Mouse (Mus musculus) kidney, embryonic 14.5 days (tissue): ENCODE results near the gene Dennd1a. TPM values are rescaled to one million over a fixed set of nuclear protein-coding genes. Genes with fewer than 3 reads are reported as not detected.

Experiments
- ATAC-seq: fragments of 200-750 bp; cut with Nextera tagmentation; 2 replicates; pipeline ENCODE4 v1.8.0; 2017; ENCODE audit warnings: moderate number of reproducible peaks, mild to moderate bottlenecking, moderate TSS enrichment, moderate library complexity; ENCODE audit not compliant: low FRiP score, low TSS enrichment
- H3K27ac ChIP-seq: fragments of 300-500 bp; sonication (generic); 2 replicates; pipeline ENCODE4 v1.5.1; 2014; ENCODE audit warnings: low read depth, mild to moderate bottlenecking, low read length, moderate library complexity, mixed read lengths
- H3K27me3 ChIP-seq: fragments of 300-500 bp; sonication (generic); 2 replicates; pipeline ENCODE4 v1.6.1; 2014; ENCODE audit warnings: mild to moderate bottlenecking, low read length; ENCODE audit not compliant: control insufficient read depth, insufficient read depth
- H3K36me3 ChIP-seq: fragments of 300-500 bp; sonication (generic); 2 replicates; pipeline ENCODE4 v1.6.1; 2014; ENCODE audit warnings: low read length, mixed read lengths; ENCODE audit not compliant: control insufficient read depth, insufficient read depth
- H3K4me1 ChIP-seq: fragments of 300-500 bp; sonication (generic); 2 replicates; pipeline ENCODE4 v1.6.1; 2014; ENCODE audit warnings: low read length, mixed read lengths; ENCODE audit not compliant: control insufficient read depth, insufficient read depth
- H3K4me2 ChIP-seq: fragments of 300-500 bp; sonication (generic); replicated peaks from 2 replicates; pipeline ENCODE4 v1.6.1; 2014; ENCODE audit warnings: low read depth, mild to moderate bottlenecking, low read length
- H3K4me3 ChIP-seq: fragments of 300-500 bp; sonication (generic); 2 replicates; pipeline ENCODE4 v1.5.1; 2014; ENCODE audit warnings: mild to moderate bottlenecking, low read length
- H3K9ac ChIP-seq: fragments of 300-500 bp; sonication (generic); 2 replicates; pipeline ENCODE4 v1.6.1; 2014; ENCODE audit warnings: low read depth, mild to moderate bottlenecking, low read length, moderate library complexity
- H3K9me3 ChIP-seq: fragments of 300-500 bp; sonication (generic); 2 replicates; pipeline ENCODE4 v1.6.1; 2016; ENCODE audit warnings: low read length; ENCODE audit not compliant: control insufficient read depth
- whole genome bisulfite sequencing: fragments of 180-500 bp; shearing (Covaris S2); extraction: QIAGEN DNeasy Blood & Tissue Kit; methylation state at CpG from one replicate; pipeline ENCODE4 v1.1.7; 2014; 5-methylcytosine and 5-hydroxymethylcytosine counted together
- polyA plus RNA-seq: library from polyadenylated mRNA; unstranded; fragments of >200 nt; fragmentation: Nextera tagmentation; extraction: Ambion mirVana; gene quantifications from 2 replicates; pipeline ENCODE4 v1.2.1, GENCODE M21; 2014

Dennd1a gene
- polyA plus RNA-seq, 1 experiment from 2014 or later, result 12.6 TPM

DNA sequence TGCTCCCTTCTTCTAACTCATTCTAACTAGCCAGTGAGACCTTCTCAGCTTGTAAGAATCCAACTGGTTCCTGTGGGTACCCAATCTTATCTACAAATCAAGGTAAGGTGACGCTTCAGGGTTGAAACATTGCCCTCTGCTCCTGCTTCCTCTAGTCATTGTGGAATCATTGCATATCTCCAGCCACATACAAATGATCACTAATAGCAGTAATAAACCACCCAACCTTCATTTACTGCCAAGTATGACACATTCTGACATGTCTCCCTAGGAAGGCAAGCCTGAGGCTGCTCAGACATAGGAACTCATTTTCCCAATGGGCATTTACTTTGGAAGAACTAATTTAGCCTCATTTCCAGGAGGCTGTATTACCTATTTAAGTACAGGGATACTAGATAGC lies 18.0 kb upstream of the Dennd1a start:
- Histone ChIP-seq H3K4me2 (no peak overlapping the region), H3K4me3 (no peak overlapping the region), H3K27ac (no peak overlapping the region), H3K9me3 (no peaks in the 10 kb centered on the region), H3K9ac (no peak overlapping the region), H3K4me1 (no peaks in the 10 kb centered on the region), H3K27me3 (no peaks in the 10 kb centered on the region), H3K36me3 (no peaks in the 10 kb centered on the region)
- 71% methylated on average over 1 of the region's 1 CpGs for WGBS
- ATAC-seq, result no peak

DNA sequence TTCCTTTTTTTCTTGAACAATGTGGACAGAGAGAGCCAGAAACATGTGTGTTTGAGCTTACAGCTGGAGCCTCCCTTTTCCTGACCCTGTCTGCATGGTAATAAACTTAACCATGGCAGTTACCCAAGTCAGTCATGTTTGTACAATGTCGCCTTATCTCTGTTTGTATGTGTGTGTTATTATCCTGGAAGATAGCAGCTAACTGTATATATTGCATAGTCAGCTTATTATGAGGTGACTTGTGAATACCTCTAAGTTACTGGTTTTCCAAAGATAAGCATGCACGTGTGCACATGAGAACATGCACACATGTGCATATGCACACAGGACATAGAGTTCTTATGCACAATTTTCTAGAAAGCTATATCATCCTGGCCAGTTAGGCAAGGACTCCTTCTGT lies 13.8 kb upstream of the Dennd1a start:
- H3K27ac ChIP-seq, result no peak overlapping the region
- no peaks in the 10 kb centered on the region for H3K27me3 ChIP-seq
- WGBS, result 63% methylated on average over 2 of the region's 2 CpGs
- no peak overlapping the region for H3K4me3 ChIP-seq
- H3K4me2 ChIP-seq, result no peak overlapping the region
- H3K9ac ChIP-seq, result no peak overlapping the region
- H3K36me3 ChIP-seq, result no peaks in the 10 kb centered on the region
- H3K9me3 ChIP-seq, result no peaks in the 10 kb centered on the region
- ATAC-seq, result no peak
- H3K4me1 ChIP-seq, result no peaks in the 10 kb centered on the region

DNA sequence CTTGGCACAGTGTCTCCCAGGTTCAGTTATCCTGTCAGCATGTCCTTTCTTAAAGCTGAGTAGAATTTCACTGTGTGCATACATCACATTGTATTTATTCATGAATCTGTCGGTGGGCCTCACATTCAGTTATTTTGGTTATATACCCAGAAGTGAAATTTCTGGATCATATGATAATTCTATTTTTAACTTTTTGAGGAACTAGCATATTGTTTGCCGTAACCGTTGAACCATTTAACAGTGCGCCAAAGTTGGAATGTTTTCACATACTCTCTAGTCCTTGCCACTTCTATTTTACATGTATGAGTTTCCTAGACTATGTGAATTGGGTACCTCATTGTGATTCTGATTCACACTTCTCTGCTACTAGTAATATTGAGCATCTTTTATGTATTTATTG lies 8.7 kb upstream of the Dennd1a start:
- Histone ChIP-seq H3K9ac (no peak overlapping the region), H3K27ac (no peak overlapping the region), H3K4me2 (no peak overlapping the region), H3K36me3 (no peaks in the 10 kb centered on the region), H3K4me1 (no peaks in the 10 kb centered on the region), H3K9me3 (no peaks in the 10 kb centered on the region), H3K27me3 (no peaks in the 10 kb centered on the region), H3K4me3 (no peak overlapping the region)
- no peak for ATAC-seq
- WGBS, result 92% methylated on average over 4 of the region's 4 CpGs

DNA sequence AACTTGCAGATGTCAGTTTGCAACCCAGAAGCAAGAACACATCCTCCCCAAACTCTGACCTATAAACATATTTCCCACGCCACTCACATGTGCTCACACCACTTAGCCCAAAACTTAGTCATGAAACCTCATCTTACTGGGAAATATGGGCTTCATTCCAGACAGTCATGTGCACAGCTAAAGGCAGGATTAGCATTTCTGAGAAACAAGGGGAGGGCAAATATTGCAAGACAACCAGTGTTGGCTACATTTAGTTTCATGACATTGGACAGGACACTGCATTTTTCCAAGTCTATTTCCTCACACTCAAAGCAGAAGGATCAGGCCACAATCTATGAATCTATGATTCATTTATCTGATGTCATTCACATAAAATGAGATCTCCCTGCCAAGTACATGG lies 4.3 kb upstream of the Dennd1a start:
- Histone ChIP-seq H3K27ac (no peak overlapping the region), H3K36me3 (no peaks in the 10 kb centered on the region), H3K9ac (no peak overlapping the region), H3K4me2 (no peak overlapping the region), H3K27me3 (no peaks in the 10 kb centered on the region), H3K9me3 (no peaks in the 10 kb centered on the region), H3K4me3 (no peak overlapping the region), H3K4me1 (no peaks in the 10 kb centered on the region)
- ATAC-seq, result no peak
- 91% methylated on average over 1 of the region's 1 CpGs for WGBS

DNA sequence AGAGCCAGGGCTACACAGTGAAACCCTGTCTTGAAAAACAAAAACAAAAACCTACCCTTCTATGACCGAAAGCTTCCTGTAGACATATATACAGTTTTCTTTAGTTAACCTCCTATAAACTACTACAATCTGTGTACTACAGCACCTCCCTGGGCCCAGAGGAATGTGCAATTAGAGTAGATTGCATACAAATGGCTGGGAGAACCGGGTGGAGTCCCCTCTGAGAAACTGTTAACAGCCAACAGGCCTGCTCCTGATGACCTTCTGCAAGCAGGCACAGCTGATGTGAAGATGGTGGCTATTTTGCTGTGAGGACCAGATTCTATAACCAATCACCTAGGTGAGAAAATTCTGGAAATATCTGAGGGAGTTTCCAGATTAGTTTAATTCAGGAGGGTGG lies 1.0 kb upstream of the Dennd1a start:
- Histone ChIP-seq H3K36me3 (no peaks in the 10 kb centered on the region), H3K4me1 (0 out of 2 replicates have a peak, but pooled peaks cover 9% of the 10 kb centered on the region), H3K9me3 (no peaks in the 10 kb centered on the region), H3K27me3 (no peaks in the 10 kb centered on the region), H3K4me2 (no peak overlapping the region), H3K9ac (no peak overlapping the region), H3K4me3 (no peak overlapping the region), H3K27ac (no peak overlapping the region)
- 36% methylated on average over 2 of the region's 2 CpGs for WGBS
- ATAC-seq, result no peak

DNA sequence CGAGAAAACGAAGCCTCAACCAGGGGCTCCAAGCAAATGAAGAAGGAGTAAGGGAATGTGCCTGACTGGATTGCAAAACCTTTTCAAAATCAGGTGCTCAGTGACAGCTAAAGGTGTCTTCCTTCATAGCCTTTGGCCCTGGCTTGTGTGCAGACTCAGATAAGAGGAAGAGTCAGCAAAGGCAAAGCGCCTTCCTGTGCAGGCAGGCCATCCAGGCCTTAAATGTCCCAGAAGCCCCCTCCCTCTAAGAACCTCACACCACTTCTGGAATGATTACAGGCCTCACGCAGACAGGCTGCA lies 807 bp downstream of the Dennd1a start:
- Histone ChIP-seq H3K27me3 (no peaks in the 10 kb centered on the region), H3K4me3 (peak overlapping the region; percentile 83), H3K27ac (peak overlapping the region; percentile 90; the same call in 1 of the 2 replicates), H3K36me3 (no peaks in the 10 kb centered on the region), H3K9ac (peak overlapping the region; percentile 86), H3K9me3 (no peaks in the 10 kb centered on the region), H3K4me2 (peak overlapping the region; percentile 68), H3K4me1 (0 out of 2 replicates have a peak, but pooled peaks cover 9% of the 10 kb centered on the region)
- ATAC-seq, result no peak
- WGBS, result 5% methylated on average over 4 of the region's 4 CpGs

DNA sequence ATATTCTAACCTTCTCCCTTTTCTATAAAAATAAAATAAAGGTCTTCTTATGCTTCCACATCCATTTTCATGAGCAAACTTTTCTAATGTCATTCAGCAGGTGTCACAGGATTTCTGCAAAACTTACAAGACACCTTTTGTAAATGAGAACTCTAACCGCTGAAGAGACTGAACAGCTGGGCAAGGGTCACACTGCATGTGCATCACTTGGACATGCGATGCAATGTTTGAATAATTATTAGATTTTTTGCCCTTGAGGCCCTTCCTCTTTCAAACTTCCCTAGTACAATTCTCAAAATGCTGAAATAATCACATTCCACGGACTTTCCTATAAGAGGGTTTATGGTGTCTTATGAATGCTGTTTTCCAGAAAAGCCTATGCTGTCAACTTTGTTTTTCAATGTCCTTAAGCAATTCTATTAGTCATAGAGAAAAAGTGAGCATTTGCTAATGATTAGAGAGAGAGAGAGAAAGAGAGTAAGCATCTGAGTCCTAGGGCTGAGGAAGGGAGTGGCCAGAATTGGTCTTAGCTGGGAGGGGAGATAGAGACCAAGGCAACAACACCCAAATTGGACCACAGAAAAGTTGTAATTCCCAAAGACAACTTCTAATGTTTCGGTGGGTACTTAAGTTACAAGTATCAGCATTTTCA lies 1.3 kb downstream of the Dennd1a start:
- no peaks in the 10 kb centered on the region for H3K36me3 ChIP-seq
- H3K9me3 ChIP-seq, result no peaks in the 10 kb centered on the region
- 0 out of 2 replicates have a peak, but pooled peaks cover 9% of the 10 kb centered on the region for H3K4me1 ChIP-seq
- ATAC-seq, result no peak
- WGBS, result 73% methylated on average over 4 of the region's 4 CpGs
- peak overlapping the region; percentile 83 for H3K4me3 ChIP-seq
- no peaks in the 10 kb centered on the region for H3K27me3 ChIP-seq
- H3K27ac ChIP-seq, result no peak overlapping the region; the same call in 1 of the 2 replicates
- peak overlapping the region; percentile 68 for H3K4me2 ChIP-seq
- peak overlapping the region; percentile 86; the same call in 1 of the 2 replicates for H3K9ac ChIP-seq

DNA sequence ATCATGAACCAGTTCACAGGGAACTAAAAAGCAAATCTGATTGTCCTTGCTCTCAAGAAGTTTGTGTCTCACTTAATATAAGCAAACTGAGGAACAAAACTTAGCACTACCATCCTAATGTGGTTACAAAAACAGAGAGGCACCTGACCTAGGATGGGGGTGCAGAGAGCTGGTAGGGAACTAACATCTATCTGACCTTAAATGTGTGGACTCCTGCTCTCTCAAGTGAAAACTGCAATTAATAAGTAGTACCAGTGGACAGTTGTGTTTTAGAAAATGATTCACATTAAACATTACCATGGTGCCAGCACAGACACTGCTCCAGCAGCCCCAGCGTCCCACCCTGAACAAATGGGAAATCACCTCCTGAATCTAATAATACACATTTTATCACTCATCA lies 3.2 kb downstream of the Dennd1a start:
- no peaks in the 10 kb centered on the region for H3K27me3 ChIP-seq
- no peaks in the 10 kb centered on the region for H3K36me3 ChIP-seq
- WGBS, result 78% methylated on average over 1 of the region's 1 CpGs
- H3K27ac ChIP-seq, result no peak overlapping the region
- H3K4me2 ChIP-seq, result no peak overlapping the region
- 0 out of 2 replicates have a peak, but pooled peaks cover 9% of the 10 kb centered on the region for H3K4me1 ChIP-seq
- no peak for ATAC-seq
- H3K4me3 ChIP-seq, result no peak overlapping the region
- H3K9me3 ChIP-seq, result no peaks in the 10 kb centered on the region
- no peak overlapping the region for H3K9ac ChIP-seq

DNA sequence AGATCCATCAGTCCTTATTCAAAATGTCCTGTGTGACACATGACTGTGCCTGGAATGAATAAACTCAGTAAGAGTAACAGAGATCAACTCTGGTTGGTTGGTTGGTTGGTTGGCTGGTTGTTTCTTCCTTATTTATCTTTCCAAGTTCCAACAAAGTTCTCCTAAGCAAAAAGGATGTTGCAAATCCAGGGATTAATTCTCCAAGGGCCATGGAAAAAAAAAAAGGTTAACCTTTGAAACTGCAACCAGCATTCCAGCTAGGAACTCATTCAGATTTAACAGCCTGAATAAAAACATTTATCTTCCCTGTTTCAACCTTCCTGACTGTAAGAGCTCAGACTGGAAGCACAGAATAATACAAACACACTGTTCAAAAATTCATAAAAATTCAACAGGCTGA lies 6.8 kb downstream of the Dennd1a start:
- Histone ChIP-seq H3K9ac (no peak overlapping the region), H3K4me3 (no peak overlapping the region), H3K27ac (no peak overlapping the region), H3K4me2 (no peak overlapping the region), H3K36me3 (no peaks in the 10 kb centered on the region), H3K4me1 (0 out of 2 replicates have a peak, but pooled peaks cover under 1% of the 10 kb centered on the region), H3K9me3 (no peaks in the 10 kb centered on the region), H3K27me3 (no peaks in the 10 kb centered on the region)
- ATAC-seq, result no peak
